Mouse (Mus musculus) macrophage (primary cell): ENCODE measurements around the gene Zcchc3. TPM values are rescaled to one million over a fixed set of nuclear protein-coding genes. Genes with fewer than 3 reads are reported as not detected.

Experiments used
- H3K27ac ChIP-seq: fragments of 350-480 bp; formaldehyde crosslinking; 2 replicates; pipeline ENCODE4 v1.9.0; 2021
- H3K36me3 ChIP-seq: fragments of 350-480 bp; formaldehyde crosslinking; 2 replicates; pipeline ENCODE4 v1.9.0; 2021; ENCODE audit errors: inconsistent target
- H3K4me3 ChIP-seq: fragments of 350-480 bp; formaldehyde crosslinking; 2 replicates; pipeline ENCODE4 v1.9.0; 2021; ENCODE audit errors: inconsistent target
- H3K79me2 ChIP-seq: fragments of 350-480 bp; formaldehyde crosslinking; 2 replicates; pipeline ENCODE4 v1.9.0; 2021; ENCODE audit errors: inconsistent target
- WGBS: methylation state at CpG from one replicate; pipeline ENCODE4 v1.1.7; 2026; ENCODE audit warnings: inconsistent platforms; ENCODE audit not compliant: missing documents; 5-methylcytosine and 5-hydroxymethylcytosine counted together
- polyA plus RNA-seq: library from polyadenylated mRNA; stranded (reverse); fragments of 250-400 nt; gene quantifications from 3 replicates; pipeline ENCODE4 v1.2.4, GENCODE M21; 2018; ENCODE audit warnings: inconsistent platforms

Zcchc3 gene
- polyA plus RNA-seq, 1 experiment from 2014 or later: 0.98 TPM

GRCm38 (mm10) chr2:152396110-152397003 is 18.5 kb downstream of the Zcchc3 start:
- WGBS: 6% methylated on average over 46 of the region's 46 CpGs
- H3K27ac ChIP-seq: no peak overlapping the region
- H3K36me3 ChIP-seq: no peaks in the 10 kb centered on the region
- no peak overlapping the region for H3K4me3 ChIP-seq
- no peaks in the 10 kb centered on the region for H3K79me2 ChIP-seq

- H3K79me2 ChIP-seq: no peaks in the 10 kb centered on the region
- H3K27ac ChIP-seq: no peak overlapping the region
- H3K36me3 ChIP-seq: no peaks in the 10 kb centered on the region
- 90% methylated on average over 13 of the region's 13 CpGs for WGBS
- no peak overlapping the region for H3K4me3 ChIP-seq
These were observed 19.4 kb downstream of the Zcchc3 start for GRCm38 (mm10) chr2:152395271-152395920.

- 86% methylated on average over 9 of the region's 9 CpGs for WGBS
- Histone ChIP-seq H3K4me3 (no peak overlapping the region), H3K79me2 (no peaks in the 10 kb centered on the region), H3K27ac (no peak overlapping the region), H3K36me3 (no peaks in the 10 kb centered on the region)
These were observed 21.4 kb downstream of the Zcchc3 start for GRCm38 (mm10) chr2:152393225-152394017.

DNA sequence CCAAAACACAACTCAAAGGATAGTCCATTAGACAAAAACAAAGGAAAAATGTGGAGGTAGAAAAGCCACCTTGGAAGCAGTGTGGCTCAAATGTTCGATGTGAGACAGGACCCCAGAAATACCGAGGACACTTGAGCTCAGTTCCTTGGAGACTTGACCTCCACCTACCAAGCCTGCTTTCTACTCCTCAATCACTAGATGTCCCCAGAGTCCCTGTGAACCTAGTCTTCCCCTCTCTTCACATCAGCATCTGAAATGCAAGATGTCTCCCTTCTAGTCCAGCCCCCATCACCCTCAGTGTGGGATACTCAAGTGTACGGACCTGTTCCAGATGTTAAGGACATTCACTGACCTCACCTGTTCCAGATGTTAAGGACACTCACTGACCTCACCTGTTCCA is 22.0 kb downstream of the Zcchc3 start:
- Histone ChIP-seq H3K79me2 (no peaks in the 10 kb centered on the region), H3K36me3 (no peaks in the 10 kb centered on the region), H3K4me3 (no peak overlapping the region), H3K27ac (no peak overlapping the region)
- 32% methylated on average over 3 of the region's 3 CpGs for WGBS

GRCm38 (mm10) chr2:152384191-152384590 is 30.6 kb downstream of the Zcchc3 start:
- Histone ChIP-seq H3K4me3 (no peak overlapping the region), H3K79me2 (no peaks in the 10 kb centered on the region), H3K27ac (no peak overlapping the region), H3K36me3 (no peaks in the 10 kb centered on the region)
- WGBS: 96% methylated on average over 4 of the region's 4 CpGs

DNA sequence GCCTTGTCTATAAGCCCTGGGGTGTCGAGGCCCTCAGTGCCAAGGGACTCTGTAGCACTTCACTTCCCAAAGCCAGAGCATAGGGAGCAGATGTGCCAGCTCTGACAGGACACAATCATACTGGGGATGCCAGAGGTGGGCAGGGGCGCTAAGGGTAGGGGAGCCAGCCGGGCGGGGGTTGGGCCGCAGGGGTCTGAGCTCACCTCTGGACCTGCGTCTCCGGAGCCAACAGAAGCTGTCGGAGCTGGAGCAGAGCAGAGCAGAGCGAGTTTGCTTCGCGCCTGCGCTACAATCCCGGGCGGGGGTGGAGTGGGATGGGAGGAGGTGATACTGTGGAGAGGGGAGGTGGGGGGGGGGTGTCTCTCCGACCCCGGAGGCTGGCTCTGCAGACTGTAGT is 38.5 kb downstream of the Zcchc3 start, which contains the start of gene Nrsn2:
Nrsn2 (minus strand) TSS at position 294 of the 397 bp plus-strand sequence.
- no peak within 1 kb of the TSS for H3K4me3 ChIP-seq
- H3K27ac ChIP-seq: no peak within 1 kb of the TSS
- H3K36me3 ChIP-seq: no peaks in the 10 kb centered on the region
- no peaks in the 10 kb centered on the region for H3K79me2 ChIP-seq
- WGBS: 18% methylated on average over 11 of the region's 16 CpGs

- 50% methylated on average over 21 of the region's 21 CpGs for WGBS
- H3K4me3 ChIP-seq: no peak overlapping the region
- no peaks in the 10 kb centered on the region for H3K36me3 ChIP-seq
- H3K79me2 ChIP-seq: no peaks in the 10 kb centered on the region
- no peak overlapping the region for H3K27ac ChIP-seq
These were observed 39.0 kb downstream of the Zcchc3 start for GRCm38 (mm10) chr2:152375652-152376344.

DNA sequence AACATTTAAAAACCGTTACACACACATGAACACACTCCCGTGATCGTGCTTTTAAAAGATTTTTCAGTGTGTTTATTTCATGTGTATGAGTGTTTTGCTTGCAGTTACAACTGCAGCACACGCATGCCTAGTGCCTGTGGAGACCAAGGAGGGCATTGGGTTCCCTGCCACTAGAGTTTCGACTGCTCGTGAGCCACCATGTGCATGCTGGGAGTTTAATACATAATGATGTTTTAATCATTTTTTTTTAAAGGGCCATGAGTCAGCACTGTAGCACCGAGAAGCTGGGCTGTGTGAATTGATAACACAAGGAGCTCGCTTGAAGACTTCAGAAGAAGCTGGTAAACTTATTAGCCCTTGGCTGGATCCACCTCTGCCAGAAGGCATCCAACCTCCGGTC is 41.3 kb downstream of the Zcchc3 start:
- Histone ChIP-seq H3K36me3 (no peaks in the 10 kb centered on the region), H3K4me3 (no peak overlapping the region), H3K27ac (no peak overlapping the region), H3K79me2 (no peaks in the 10 kb centered on the region)
- WGBS: 50% methylated on average over 9 of the region's 9 CpGs

- 73% methylated on average over 4 of the region's 4 CpGs for WGBS
- Histone ChIP-seq H3K4me3 (no peak overlapping the region), H3K36me3 (no peaks in the 10 kb centered on the region), H3K79me2 (no peaks in the 10 kb centered on the region), H3K27ac (no peak overlapping the region)
These were observed 42.2 kb downstream of the Zcchc3 start for GRCm38 (mm10) chr2:152372661-152373060.

GRCm38 (mm10) chr2:152372104-152372503 is 42.7 kb downstream of the Zcchc3 start:
- no peaks in the 10 kb centered on the region for H3K79me2 ChIP-seq
- no peaks in the 10 kb centered on the region for H3K36me3 ChIP-seq
- H3K27ac ChIP-seq: no peak overlapping the region
- no peak overlapping the region for H3K4me3 ChIP-seq
- WGBS: 26% methylated on average over 7 of the region's 7 CpGs

GRCm38 (mm10) chr2:152368532-152369140 is 46.2 kb downstream of the Zcchc3 start:
- Histone ChIP-seq H3K4me3 (no peak overlapping the region), H3K79me2 (no peaks in the 10 kb centered on the region)
- 43% methylated on average over 14 of the region's 14 CpGs for WGBS

DNA sequence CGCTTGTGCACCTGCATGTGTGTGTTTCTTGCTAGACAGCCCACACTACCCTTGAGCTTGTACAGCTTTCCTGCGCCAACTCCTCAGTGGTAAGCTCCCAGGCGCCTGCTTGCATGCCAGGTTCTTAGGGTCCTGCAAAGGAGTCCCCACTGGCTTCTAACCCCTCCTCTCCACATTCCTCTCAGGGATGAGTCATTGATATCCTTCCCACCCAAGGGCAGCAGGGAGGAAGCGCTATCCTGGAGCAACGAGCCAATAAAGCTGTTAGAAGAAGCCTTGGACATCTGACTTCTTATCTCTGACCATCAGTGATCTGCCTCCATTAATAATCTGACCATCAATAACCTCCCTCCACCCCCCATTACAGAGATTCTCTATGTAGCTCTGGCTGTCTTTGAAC is 46.9 kb downstream of the Zcchc3 start:
- Histone ChIP-seq H3K4me3 (no peak overlapping the region), H3K79me2 (no peaks in the 10 kb centered on the region), H3K36me3 (no peaks in the 10 kb centered on the region), H3K27ac (no peak overlapping the region)
- 93% methylated on average over 5 of the region's 5 CpGs for WGBS

More at GRCm38 (mm10) chr2:152368532-152369140, 46.2 kb downstream of the Zcchc3 start:
- H3K27ac ChIP-seq: no peak overlapping the region
- H3K36me3 ChIP-seq: no peaks in the 10 kb centered on the region

DNA sequence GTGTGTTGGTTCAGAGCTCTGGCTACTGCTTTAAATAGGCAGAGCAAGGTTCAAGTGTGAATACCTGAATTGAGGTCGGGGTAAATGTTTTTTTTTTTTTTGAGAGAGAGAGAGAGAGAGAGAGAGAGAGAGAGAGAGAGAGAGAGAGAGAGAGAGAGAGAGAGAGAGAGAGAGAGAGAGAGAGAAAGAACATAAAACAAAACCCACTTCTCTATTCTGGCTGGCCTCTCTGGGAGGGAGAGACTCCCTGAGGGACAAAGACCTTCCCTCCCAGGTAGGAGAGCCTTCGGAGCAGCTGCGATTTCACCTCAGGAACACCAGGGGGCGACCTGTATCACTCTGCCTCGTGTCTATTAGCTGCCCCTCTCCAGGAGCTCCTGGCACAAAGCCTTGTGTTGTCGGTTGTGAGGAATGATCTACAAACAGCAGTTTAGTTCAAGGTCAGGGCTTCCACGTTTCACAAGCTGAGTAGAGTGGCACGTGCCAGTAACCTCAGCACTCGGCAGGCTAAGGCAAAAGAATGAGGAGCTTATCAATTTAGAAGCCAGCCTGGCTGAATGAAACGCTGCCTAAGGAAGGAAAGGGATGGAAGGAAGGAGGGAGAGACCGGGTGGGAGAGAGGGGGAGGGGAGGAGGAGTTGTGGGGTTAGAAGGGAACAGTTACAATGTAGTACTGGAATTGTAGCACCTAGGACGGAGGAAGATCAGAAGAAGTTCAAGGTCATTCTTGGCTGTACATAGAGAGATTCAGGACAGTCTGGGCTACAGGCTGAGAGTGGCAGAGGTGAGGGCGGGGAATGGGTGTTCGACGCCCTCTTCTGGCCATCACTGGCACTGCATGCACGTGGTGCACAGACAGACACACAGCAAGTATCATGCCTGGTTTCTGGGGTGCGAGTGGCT is 51.3 kb downstream of the Zcchc3 start:
- no peaks in the 10 kb centered on the region for H3K79me2 ChIP-seq
- no peak overlapping the region for H3K27ac ChIP-seq
- 9% methylated on average over 16 of the region's 17 CpGs for WGBS
- H3K4me3 ChIP-seq: no peak overlapping the region
- H3K36me3 ChIP-seq: no peaks in the 10 kb centered on the region
